Mouse (Mus musculus): Measurements from ENCODE around the gene Zfp879. TPM values are rescaled to one million over a fixed set of nuclear protein-coding genes. Genes with fewer than 3 reads are reported as not detected.

Gene Zfp879
- total RNA-seq (2017): not detected in 3 replicates

DNA sequence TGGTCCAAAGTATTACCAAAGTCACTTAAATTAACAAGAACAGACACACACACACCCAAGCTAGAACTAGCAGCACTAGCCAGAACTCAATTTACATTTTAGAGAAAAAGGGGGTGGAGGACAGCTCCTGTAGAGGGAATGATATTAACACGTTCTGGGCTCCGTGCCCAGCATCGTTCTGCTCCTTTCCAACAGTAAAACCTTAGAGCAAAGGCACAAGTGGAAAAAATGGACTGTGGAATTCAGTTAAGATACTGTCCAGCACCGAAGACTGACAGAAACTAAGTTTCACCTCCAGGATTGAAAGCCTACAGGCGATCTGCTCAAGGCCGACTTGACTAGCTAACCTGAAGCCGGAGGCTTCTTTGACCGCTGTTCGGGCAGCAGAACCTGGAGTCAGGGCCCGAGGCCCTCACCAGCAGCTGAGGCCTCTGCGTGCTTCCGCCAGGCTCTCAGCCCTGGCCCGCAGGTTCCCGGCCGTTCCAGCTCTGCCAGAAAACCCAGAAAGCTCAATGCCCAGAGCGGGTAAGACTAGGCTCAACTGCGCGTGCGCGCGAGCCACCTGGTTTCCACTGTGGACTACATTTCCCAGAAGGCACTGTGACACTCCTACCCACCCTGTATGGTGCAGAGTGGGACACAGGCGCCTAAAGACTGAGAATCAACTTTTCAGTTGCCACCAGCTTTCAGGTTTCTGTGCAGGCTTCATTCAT is at the start of gene Zfp879:
Gene Zfp879, minus strand, starts transcription at position 530 of the 713 bp plus-strand sequence.
- no peak; the same call in 1 of the 2 replicates for ATAC-seq (replicated peaks; ENCODE audit: insufficient number of reproducible peaks, low FRiP score, low TSS enrichment, poor library complexity, severe bottlenecking)

GRCm38 (mm10) chr11:50887390-50888128 is 46.2 kb upstream of the Zfp879 start, which contains the start of gene Zfp454:
Gene Zfp454, minus strand, starts transcription at chr11:50887651.
- no peak for ATAC-seq (replicated peaks; ENCODE audit: insufficient number of reproducible peaks, low FRiP score, low TSS enrichment, poor library complexity, severe bottlenecking)

GRCm38 (mm10) chr11:50886933-50887293 is 45.6 kb upstream of the Zfp879 start:
- ATAC-seq (replicated peaks; ENCODE audit: insufficient number of reproducible peaks, low FRiP score, low TSS enrichment, poor library complexity, severe bottlenecking): no peak

DNA sequence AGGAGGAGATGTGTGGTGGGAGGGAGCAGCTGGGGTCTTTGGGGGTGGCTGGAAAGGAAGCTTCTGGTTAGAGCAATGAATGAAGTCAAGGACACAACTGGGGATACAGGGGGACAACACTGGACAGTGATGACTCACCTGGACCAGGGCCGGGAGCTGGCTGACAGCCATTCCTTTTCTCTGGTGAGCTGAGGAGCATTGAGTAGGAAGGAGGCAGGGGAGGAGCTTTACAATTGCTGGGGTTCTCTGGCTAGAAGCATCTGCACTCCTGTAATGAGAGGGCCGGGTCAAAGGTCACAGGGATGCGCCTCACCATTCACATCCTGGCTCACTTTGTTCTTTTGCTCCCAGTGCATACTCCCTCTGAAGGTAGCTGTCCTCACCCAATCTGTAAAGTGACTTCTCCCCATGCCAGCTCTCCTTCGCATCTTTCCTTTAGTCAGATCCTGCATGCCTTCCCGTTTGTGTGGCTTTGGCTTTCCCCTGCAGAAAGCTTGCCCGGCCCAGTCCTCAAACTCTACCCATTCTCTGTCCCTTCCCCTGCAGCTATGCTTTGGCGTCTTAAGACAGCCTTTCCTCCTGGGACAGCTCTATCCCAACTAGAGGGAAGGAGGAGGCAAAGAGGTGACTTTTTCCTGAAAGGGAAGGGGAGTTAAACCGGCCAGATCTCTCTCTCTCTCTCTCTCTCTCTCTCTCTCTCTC is 45.0 kb upstream of the Zfp879 start:
- no peak for ATAC-seq (replicated peaks; ENCODE audit: insufficient number of reproducible peaks, low FRiP score, low TSS enrichment, poor library complexity, severe bottlenecking)

DNA sequence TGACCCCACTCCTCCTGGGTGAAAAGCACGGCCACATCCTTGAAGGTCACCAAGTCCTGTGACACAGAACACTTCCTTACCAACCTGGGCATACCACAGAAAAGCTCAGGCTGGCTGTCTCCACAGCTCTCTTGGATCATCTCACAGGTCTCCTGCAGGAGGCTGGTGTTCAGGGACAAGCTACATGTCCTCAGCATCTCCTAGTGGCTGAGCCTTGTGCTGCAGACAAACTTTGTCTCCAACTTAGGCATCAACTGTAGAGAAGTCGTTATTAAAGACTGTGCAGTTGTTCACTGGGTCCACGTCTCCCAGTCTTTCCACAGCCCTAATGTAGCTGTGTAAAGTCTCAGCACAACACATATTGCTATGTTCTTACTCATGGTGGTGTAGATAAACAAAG is 42.4 kb upstream of the Zfp879 start:
- ATAC-seq (replicated peaks; ENCODE audit: insufficient number of reproducible peaks, low FRiP score, low TSS enrichment, poor library complexity, severe bottlenecking): no peak

- no peak for ATAC-seq (replicated peaks; ENCODE audit: insufficient number of reproducible peaks, low FRiP score, low TSS enrichment, poor library complexity, severe bottlenecking)
These were observed 37.3 kb upstream of the Zfp879 start for GRCm38 (mm10) chr11:50878641-50879040.

DNA sequence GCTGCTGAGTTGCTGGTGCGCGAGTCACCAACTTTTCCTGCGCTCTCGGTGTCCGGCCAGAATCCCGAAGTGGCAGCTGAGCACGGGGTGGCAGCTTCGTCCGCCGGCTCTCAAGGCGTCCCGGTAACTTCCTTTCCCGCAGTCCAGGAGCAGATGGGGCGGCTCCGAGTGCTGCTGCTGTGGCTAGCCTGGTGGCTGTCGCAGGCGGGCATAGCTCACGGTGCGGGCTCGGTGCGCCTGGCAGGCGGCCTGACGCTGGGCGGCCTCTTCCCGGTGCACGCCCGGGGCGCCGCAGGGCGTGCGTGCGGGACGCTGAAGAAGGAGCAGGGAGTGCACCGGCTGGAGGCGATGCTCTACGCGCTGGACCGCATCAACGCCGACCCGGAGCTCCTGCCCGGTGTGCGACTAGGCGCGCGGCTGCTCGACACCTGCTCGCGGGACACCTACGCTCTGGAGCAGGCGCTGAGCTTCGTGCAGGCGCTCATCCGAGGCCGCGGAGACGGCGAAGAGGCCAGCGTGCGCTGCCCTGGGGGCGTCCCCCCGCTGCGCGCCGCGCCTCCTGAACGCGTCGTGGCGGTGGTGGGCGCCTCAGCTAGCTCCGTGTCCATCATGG is 9.7 kb upstream of the Zfp879 start:
- no peak for ATAC-seq (replicated peaks; ENCODE audit: insufficient number of reproducible peaks, low FRiP score, low TSS enrichment, poor library complexity, severe bottlenecking)

- no peak; the same call in 1 of the 2 replicates for ATAC-seq (replicated peaks; ENCODE audit: insufficient number of reproducible peaks, low FRiP score, low TSS enrichment, poor library complexity, severe bottlenecking)
These were observed 8.9 kb upstream of the Zfp879 start, which contains the start of gene Grm6 for GRCm38 (mm10) chr11:50850177-50850735. Gene Grm6, plus strand, starts transcription at chr11:50850685.

GRCm38 (mm10) chr11:50849310-50849709 is 8.0 kb upstream of the Zfp879 start:
- ATAC-seq (replicated peaks; ENCODE audit: insufficient number of reproducible peaks, low FRiP score, low TSS enrichment, poor library complexity, severe bottlenecking): no peak

DNA sequence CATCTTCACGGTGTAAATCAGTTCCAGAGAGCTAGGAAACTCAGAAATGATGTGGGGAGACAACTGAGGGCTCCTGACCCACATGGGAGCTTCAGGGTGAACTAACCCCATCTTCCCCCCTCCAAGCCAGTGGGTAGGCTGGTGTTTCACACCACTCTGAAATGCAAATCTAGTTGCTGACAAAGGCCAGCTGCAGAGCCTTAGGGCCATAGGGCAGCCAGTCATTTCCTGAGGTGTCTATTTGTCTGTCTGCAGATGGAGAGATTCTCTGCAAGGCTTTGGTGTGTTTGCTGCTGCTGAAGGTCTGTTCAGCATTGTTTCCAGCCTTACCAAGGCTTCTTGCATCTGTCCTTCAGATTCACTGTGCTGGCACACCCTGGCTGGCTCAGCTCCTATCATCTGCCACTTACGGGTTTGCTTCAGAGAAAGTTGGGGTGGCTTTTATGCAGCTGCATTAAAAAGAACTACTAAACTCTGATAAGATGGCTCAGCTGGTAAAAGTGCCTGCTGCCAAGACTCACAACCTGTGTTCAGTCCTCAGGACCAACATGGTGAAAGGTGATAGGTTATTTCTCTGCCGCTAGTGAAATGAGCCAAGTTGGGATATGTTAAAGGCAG is 7.3 kb upstream of the Zfp879 start:
- no peak for ATAC-seq (replicated peaks; ENCODE audit: insufficient number of reproducible peaks, low FRiP score, low TSS enrichment, poor library complexity, severe bottlenecking)

DNA sequence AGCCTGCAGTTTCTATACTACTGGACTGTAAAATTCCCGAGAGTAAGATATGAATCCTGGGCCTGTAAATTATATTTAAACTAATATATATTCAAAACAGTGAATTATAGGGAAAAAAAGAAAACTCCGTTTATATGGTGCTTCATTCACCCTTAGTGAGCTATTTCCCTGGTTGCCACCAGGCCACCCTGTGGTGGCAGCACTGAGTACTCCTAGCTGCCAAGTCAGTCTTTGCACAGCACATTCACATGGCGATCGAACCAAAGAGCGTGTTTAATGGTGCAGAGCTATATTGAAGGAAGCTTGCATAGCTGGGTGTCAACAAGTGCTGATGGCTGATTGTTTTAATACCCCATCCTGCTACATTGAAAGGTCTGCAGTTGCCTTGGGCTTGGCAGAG is 5.7 kb upstream of the Zfp879 start:
- ATAC-seq (replicated peaks; ENCODE audit: insufficient number of reproducible peaks, low FRiP score, low TSS enrichment, poor library complexity, severe bottlenecking): no peak

GRCm38 (mm10) chr11:50845951-50846350 is 4.6 kb upstream of the Zfp879 start:
- no peak for ATAC-seq (replicated peaks; ENCODE audit: insufficient number of reproducible peaks, low FRiP score, low TSS enrichment, poor library complexity, severe bottlenecking)

GRCm38 (mm10) chr11:50835727-50836126 is 5.6 kb downstream of the Zfp879 start:
- no peak for ATAC-seq (replicated peaks; ENCODE audit: insufficient number of reproducible peaks, low FRiP score, low TSS enrichment, poor library complexity, severe bottlenecking)

GRCm38 (mm10) chr11:50827010-50827953 is 14.1 kb downstream of the Zfp879 start, which contains the start of gene Zfp354c:
Gene Zfp354c, minus strand, starts transcription at chr11:50827724.
- ATAC-seq (replicated peaks; ENCODE audit: insufficient number of reproducible peaks, low FRiP score, low TSS enrichment, poor library complexity, severe bottlenecking): peak; percentile 90

- no peak for ATAC-seq (replicated peaks; ENCODE audit: insufficient number of reproducible peaks, low FRiP score, low TSS enrichment, poor library complexity, severe bottlenecking)
These were observed 15.1 kb downstream of the Zfp879 start for GRCm38 (mm10) chr11:50826214-50826613.

- ATAC-seq (replicated peaks; ENCODE audit: insufficient number of reproducible peaks, low FRiP score, low TSS enrichment, poor library complexity, severe bottlenecking): no peak
These were observed 27.1 kb downstream of the Zfp879 start for GRCm38 (mm10) chr11:50814233-50814632.

DNA sequence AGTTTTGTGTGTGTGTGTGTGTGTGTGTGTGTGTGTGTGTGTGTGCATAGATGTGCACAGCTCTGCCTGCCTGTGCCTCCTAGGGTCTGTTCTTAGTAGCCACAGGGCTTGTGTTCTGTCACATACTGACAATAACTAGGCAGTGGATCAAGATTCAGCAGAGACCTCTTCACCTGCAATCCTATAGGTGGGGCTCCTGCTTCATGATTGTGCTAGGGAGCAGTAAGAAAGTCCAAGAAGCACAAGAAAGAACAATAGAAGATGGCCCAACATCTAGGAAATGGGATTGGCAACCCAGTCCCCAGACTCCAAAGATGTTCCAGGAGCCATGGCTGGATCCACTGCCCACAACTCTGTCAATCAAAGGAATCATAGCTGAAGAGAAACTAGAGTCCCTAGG is 42.5 kb downstream of the Zfp879 start:
- ATAC-seq (replicated peaks; ENCODE audit: insufficient number of reproducible peaks, low FRiP score, low TSS enrichment, poor library complexity, severe bottlenecking): no peak

Data from monocyte, adult 5-6 weeks (primary cell).